Mouse (Mus musculus) T-helper 17 cell (primary cell): Measurements from ENCODE around the gene Lin52.

Source experiments
- in situ Hi-C, 2 experiments: fragments of 300-600 bp; cut with MboI, MseI; formaldehyde crosslinking; loops; 1 replicate in 1 of 2; 2 replicates in 1 of 2; pipeline ENCODE4 v1.15.1; 2025; ENCODE audit warnings: high pct_unique_total_duplicates in 2 of 2

Lin52 gene

GRCm38 (mm10) chr12:84462856-84463255 is 11.6 kb downstream of the Lin52 start:
- in situ Hi-C loops = loop anchor here in 1 of 2 experiments (5.0 kb wide), 1 partner anchor 51 kb away; no protein-coding TSS in a partner anchor

DNA sequence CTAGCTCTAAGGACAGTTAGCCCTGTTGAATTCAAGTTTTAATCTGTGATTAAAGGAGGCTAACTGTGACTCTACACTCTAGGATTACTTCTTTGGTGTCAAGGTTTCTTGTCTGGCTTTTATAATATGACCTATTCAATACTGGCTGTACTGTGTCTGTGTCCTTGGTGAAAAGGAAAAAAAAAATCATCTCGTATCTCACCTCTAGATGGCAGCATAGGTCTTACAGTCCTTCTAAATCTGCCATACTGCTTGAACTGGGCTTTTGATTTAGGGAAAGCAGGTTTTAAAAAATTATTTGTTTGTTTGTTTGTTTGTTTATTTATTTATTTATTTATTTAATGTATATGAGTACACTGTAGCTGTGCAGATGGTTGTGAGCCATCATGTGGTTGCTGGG is 17.5 kb downstream of the Lin52 start:
- in situ Hi-C loops = no loop called here

DNA sequence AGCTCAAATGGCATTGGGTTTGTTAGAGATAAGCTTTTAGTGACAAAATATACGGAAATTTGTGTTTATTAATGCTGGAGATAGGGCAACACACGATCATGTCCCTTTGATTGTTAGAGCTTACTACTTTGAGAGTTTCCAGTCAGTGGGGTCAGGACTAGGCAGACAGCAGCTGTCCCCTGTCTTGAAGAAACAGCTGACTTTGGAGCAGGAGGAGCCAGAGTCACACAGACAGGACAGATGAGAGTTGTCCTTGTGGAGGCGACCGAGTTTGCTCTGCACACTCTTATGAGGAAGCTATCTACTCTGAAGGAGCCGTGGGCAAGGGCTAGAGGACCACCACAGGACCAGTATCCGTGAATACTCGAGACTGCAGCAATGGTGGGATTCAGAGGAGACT is 27.7 kb downstream of the Lin52 start:
- in situ Hi-C loops = loop anchor here in 1 of 2 experiments (5.0 kb wide), 1 partner anchor 88 kb away; the partner anchor contains the start of gene Vsx2

- in situ Hi-C loops = no loop called here
Measured at GRCm38 (mm10) chr12:84481251-84481650, 30.0 kb downstream of the Lin52 start.

DNA sequence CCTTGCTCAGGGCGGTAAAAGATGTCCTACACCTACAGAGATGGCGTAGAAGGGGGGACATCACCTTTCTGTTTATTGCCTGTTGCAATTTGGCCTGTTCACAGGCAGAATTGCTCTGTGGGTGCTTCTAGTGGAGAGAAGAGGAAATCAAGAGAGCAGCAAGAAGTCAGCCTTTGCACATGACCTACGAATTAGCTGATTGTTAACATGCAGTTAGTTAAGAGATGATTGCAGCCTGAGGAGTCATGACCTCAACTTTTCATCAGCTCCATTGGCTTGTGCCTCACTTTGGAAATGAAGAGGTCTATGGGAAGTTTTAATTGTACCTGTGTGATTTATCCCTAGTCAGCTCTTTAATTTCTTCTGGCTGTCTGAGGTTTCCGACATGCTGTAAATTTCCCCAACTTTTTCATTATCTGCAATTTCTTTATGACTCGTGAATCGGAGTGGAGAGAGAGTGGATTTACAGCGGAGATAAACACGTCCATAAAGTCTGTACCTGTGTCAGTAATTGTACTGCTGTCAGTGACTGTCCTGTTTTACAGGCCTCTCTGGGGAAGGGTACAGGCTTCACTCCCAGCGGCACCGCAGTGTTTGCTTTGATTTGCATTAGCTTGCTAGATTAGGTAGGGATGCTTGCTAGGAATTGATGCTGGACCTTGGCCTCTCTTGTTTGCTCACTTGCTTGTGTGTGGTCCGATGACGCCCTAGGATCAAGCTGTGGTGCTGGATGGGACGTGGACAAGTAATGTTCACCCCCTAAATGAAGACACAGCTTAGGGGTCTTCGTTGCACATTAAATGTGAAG is 31.8 kb downstream of the Lin52 start:
- in situ Hi-C loops = no loop called here

DNA sequence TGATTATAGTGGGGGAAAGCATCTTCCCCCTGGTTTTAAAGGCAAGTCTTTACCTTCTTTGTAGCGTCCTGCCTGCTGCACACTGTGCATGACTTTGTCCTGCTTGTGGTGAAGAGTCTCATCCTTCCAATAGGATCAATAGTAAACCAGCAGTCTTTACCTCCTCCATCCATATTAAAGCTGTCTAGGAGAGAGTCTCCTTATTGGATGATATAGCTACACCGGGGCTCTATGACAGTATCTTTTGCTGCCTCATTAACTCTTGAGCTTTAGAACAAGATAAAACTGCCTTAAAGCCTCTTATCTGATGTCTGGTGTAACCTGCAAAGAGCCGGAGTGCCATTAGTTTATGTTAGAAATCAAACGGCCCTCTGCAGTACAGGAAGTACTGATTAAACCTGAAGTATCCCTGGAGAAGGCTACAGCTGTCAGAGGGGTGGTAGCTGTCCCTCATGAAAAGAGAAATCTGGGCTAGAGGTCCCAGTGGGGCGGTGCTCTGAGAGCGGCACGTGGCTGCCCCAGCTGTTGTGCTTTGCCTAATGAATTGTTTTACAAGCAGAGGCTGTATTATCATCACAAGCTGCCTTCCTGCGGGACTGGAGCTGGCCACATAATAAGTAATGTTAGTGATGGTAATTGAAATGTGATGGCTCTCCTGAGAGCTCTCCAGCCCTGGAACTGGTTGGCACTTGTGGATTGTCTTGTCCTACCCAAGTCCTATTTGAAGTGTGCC is 36.3 kb downstream of the Lin52 start:
- in situ Hi-C loops = no loop called here

DNA sequence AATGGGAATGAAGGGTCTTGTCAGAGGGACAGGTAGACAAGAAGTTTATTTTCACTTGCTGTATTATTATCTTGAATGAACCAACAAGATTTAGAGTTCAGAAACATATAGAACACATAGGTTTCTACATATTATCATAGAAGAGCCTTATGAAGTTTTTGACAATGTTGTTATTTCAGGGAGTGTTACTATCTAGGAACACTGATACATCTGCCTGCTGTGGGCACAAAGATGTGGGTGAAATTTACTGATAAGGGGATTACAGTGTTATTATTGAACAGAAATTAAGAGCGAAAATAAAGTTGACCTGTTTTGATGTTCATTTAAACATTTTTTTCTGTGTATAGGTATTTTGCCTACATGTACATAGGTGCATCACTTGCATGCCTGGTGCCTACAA is 45.6 kb downstream of the Lin52 start:
- in situ Hi-C loops = no loop called here

DNA sequence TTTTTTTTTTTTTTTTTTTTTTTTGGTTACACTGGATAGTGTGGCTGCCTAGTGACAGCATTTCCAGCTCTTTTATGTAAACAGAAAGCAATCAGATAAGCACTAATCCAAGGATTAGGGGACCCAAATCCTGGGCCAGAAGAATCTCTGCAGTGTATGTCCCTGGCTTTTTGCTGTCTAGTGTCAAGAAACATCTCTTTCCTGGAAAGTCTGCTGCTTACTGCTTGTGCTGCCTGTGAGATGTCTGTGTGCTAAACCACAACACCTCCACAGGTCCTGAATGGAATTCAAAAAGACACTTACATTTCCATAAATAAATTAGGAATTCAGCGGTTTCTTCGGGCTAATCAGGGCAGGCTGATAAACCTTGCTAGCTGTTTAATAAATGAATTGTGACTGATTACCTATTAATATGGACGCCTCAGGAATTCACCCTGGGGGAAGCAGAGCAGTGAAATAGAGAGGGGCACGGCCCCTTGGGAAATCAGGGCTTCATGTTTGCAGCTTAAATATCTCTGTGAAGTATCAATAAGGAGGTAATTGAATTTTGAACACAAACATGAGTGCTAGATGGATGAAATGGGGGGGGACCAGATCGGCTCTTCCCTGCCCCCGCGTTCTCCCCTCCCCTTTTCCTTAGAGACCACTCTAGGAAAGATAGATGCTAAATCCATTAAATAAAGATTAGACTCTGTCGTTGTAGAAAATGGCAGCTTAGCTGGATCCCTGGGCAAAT is 49.5 kb downstream of the Lin52 start:
- in situ Hi-C loops = no loop called here

DNA sequence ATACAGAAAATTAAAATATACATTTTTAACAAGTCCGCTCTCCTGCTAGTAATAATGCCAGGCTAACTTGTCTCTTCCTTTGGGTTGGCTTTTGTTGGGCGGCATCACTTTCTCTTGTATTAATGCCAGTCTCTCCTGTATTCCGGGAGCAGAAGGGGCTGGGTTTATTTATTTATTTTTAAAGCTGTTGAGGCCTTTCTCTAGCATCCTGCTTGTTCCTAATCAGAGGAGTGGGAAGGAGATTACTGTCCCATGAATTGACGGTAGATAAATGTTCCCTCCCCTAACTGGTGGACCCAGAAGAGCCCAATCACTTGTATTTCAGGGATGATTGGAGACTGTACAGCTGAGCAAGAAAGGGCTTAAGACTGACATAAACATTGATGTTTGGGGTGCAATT is 50.1 kb downstream of the Lin52 start:
- in situ Hi-C loops = no loop called here

GRCm38 (mm10) chr12:84506856-84507255 is 55.6 kb downstream of the Lin52 start:
- in situ Hi-C loops = no loop called here

- in situ Hi-C loops = no loop called here
Measured at GRCm38 (mm10) chr12:84512016-84512415, 60.8 kb downstream of the Lin52 start.

DNA sequence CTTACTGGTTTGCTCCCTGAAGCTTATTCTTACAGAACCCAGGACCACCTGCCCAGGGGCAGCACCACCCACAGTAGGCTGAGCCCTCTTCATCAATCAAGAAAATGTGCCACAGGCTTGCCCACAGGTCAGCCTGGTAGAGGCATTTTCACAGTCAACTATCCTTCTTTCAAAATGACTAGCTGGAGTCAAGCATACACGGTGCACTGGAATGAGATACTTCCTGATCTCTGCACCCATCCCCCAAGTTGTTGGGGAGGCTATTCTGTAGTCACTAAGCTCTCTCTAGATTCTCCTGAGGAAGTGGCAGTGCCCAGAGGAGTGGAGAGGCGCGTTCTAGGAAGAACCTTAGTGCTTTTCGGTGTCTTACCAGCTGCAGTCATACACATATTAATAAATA is 64.3 kb downstream of the Lin52 start:
- in situ Hi-C loops = no loop called here

DNA sequence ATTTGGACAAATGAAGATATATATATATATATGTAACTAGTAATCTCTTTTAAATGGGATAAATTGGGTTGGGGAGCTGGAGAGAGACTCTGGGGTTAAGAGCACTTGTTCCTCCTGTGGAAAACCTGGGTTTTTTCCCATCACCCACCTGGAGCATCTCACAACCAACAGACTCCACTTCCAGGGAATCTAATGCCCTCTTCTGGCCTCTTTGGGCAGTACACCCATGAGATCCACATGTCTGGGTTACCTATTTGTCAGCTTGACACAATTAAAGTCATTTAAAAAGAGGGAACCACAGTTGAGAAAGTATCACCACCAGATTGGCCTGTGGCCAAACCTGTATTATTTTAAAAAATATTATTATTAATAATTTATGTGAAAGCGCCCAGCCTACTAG is 65.4 kb downstream of the Lin52 start:
- in situ Hi-C loops = no loop called here

DNA sequence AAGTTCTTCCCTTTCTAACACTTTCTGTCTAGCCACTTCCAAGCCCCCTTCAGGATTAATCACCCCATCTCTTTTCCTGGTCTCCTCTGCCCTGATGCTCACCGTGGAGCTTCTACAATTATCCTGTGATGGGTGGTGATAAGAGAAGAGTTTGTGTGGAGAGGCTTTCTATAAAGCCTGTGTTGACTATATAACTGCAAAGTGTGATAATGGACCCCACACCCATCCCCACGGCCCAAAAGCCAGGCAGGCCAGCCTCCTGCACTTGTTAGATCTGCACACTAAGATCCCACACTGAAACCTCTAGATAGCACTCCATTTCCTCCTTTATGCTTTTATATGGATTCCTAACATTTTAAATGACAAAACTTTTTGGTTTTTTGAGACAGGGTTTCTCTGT is 66.8 kb downstream of the Lin52 start:
- in situ Hi-C loops = no loop called here

DNA sequence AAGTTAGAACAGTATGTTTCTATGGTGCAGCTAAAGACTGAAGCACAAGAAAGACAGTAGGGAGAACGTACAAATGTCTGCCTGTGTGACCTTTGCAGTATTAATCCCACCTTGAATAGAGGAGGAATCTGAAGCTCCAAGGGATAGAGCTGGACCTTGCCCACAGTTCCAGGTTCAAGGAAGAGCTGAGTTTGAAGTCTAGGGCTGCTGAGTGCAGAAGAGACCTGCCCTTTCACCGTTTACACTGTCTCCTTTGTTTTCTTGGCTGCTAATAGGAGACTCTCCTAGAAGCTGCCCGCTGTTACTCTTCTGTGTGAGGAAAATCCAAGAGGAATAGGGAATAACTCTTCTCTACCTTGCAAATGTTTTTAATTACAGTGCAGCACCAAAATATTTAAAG is 72.5 kb downstream of the Lin52 start:
- in situ Hi-C loops = no loop called here

- in situ Hi-C loops = no loop called here
Measured at GRCm38 (mm10) chr12:84524147-84525050, 73.2 kb downstream of the Lin52 start.

- in situ Hi-C loops = no loop called here
Measured at GRCm38 (mm10) chr12:84525422-84525821, 74.2 kb downstream of the Lin52 start.

GRCm38 (mm10) chr12:84530426-84530825 is 79.2 kb downstream of the Lin52 start:
- in situ Hi-C loops = no loop called here

DNA sequence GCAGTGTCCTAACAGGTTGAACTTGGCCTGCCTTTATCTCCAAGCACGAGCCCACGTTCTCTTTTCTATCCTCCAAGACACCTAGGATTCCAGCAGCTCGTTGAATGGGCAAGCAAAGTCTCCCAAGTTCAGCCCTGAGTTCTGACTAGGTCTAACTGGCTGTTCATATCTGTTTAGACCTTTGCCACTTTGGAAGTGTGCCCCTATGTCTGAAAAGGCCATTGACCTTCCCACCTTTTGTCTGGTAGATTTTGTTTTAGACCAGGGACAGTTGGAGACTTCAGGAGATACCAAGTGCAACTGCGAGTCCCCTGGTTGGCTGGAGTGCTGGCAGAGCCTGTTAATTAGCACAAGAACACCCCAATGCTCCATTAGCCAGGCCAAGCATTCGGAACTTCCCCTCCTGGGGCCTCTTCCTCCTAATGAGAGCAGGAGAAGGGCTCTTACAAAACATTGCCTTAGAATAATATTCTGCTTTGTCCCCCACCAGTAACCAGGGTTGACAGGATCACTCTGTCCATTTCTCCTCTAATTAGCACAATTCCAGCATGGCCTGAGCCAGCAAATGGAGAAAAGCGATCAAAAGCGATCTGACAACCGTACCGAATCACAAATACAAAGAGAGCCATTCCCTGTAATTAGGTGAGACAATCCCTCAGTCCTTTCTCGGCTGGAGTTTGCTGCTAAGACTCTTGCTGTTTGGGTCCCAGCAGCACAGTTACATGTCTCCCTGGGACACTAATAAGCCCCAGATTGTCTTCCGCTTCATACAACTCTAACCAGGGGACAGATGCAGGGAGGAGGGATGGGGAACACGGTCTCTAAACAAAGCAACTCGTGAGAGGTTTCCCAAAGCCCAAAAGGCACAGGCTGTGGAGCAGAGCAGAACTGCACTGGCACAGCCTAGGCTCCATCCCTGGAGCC is 80.9 kb downstream of the Lin52 start:
- in situ Hi-C loops = no loop called here

DNA sequence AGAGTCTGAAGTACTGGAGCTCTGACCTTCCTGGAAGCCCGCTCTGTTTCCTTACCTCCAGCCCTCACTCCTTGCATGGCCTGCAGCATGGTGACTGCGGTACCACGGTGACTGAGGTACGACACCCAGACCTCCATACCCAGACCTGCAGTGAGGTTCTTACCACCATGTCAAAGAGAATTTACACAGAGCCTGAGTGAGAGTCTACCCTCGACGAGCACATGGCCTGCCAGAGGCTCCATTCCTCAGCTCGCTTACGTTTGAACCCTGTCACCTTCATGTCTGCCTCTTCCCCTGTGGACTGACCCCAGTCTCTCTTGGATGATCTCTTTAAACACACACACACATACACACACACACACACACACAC is 81.6 kb downstream of the Lin52 start:
- in situ Hi-C loops = no loop called here
